Comparison of ENCODE assay signal across 23 mouse cellular contexts in genomic region chr10:58922993-58923392, GRCm38 (mm10).
DNase-seq lines count a peak whose midpoint lies in the region; ATAC-seq and TF ChIP-seq lines count a peak whose summit lies in the region.
"Had no signal": no experiment of that assay in that cellular context is flagged by ENCODE, and none has a peak within 500 bp of the region (broad histone marks: within the 10 kb centered on the region; RNA-seq: fewer than 3 reads in every experiment).

No protein-coding gene starts in this region.

- DNase-seq in kidney, postnatal 36 days: no peak
- DNase-seq in heart, adult 2 months: no peak
- DNase-seq: adrenal gland, adult 8-10 months; adrenal gland, postnatal 14 days; adrenal gland, postnatal 36 days; B cell, adult 2 months; cerebellum, adult 11-12 months; cerebellum, adult 2 months; cerebellum, adult 9-10 months; cerebellum, postnatal 14 days; cerebellum, postnatal 36 days; forebrain, postnatal 0 days had no signal

- H3K4me1 ChIP-seq in kidney, embryonic 15.5 days: peaks cover 23% of the 10 kb centered on the region; the same call in 1 of the 2 replicates
- no peaks in the 10 kb centered on the region for H3K4me1 ChIP-seq in heart, adult 2 months (ENCODE audit: control insufficient read depth, insufficient read depth, low read length)
- no peaks in the 10 kb centered on the region for H3K4me1 ChIP-seq in midbrain, embryonic 15.5 days
- H3K4me1 ChIP-seq: embryonic facial prominence, embryonic 10.5 days; embryonic facial prominence, embryonic 12.5 days had no signal

- peak overlapping the region; percentile 68 for H3K27ac ChIP-seq in kidney, embryonic 15.5 days
- H3K27ac ChIP-seq in heart, adult 2 months: no peak overlapping the region
- no peak overlapping the region for H3K27ac ChIP-seq in midbrain, embryonic 15.5 days
- H3K27ac ChIP-seq: embryonic facial prominence, embryonic 10.5 days; embryonic facial prominence, embryonic 12.5 days; forebrain, embryonic 13.5 days; forebrain, embryonic 15.5 days had no signal

- no peak overlapping the region for H3K4me2 ChIP-seq in kidney, embryonic 15.5 days
- no peak overlapping the region for H3K4me2 ChIP-seq in midbrain, embryonic 15.5 days
- H3K4me2 ChIP-seq: embryonic facial prominence, embryonic 12.5 days; forebrain, embryonic 13.5 days; forebrain, embryonic 15.5 days had no signal

- no peak overlapping the region for H3K4me3 ChIP-seq in kidney, embryonic 15.5 days (replicated peaks)
- no peak overlapping the region for H3K4me3 ChIP-seq in heart, adult 2 months
- no peak overlapping the region for H3K4me3 ChIP-seq in midbrain, embryonic 15.5 days
- H3K4me3 ChIP-seq: embryonic facial prominence, embryonic 10.5 days; embryonic facial prominence, embryonic 12.5 days; forebrain, embryonic 13.5 days; forebrain, embryonic 15.5 days had no signal

- H3K9ac ChIP-seq in kidney, embryonic 15.5 days: no peak overlapping the region
- H3K9ac ChIP-seq in heart, adult 2 months (ENCODE audit: low read depth, low read length): no peak overlapping the region
- H3K9ac ChIP-seq in midbrain, embryonic 15.5 days: no peak overlapping the region
- H3K9ac ChIP-seq: embryonic facial prominence, embryonic 12.5 days; forebrain, embryonic 13.5 days; forebrain, embryonic 15.5 days; forebrain, postnatal 0 days had no signal

- ATAC-seq in kidney, embryonic 15.5 days (replicated peaks; ENCODE audit: low FRiP score): no peak
- ATAC-seq in common myeloid progenitor, adult 5-6 weeks (replicated peaks; ENCODE audit: low read depth, poor library complexity, severe bottlenecking): peak; percentile 83
- peak; percentile 45; the same call in 1 of the 2 replicates for ATAC-seq in megakaryocyte, adult 5-6 weeks (ENCODE audit: poor library complexity, severe bottlenecking)
- no peak for ATAC-seq in midbrain, embryonic 15.5 days (replicated peaks)
- ATAC-seq: activated CD4-positive, CD25-positive, alpha-beta regulatory T cell, adult 4 months; CD4-positive, CD25-positive, alpha-beta regulatory T cell, adult 4 months; forebrain, embryonic 13.5 days; forebrain, embryonic 15.5 days; forebrain, postnatal 0 days had no signal

- TF ChIP-seq CTCF in heart, adult 2 months (IDR thresholded peaks at IDR 0.05): no peak

- H3K79me2 ChIP-seq in heart, adult 2 months (replicated peaks; ENCODE audit: control insufficient read depth, insufficient read depth, low read length): no peaks in the 10 kb centered on the region

- H3K27me3 ChIP-seq in kidney, embryonic 15.5 days: no peaks in the 10 kb centered on the region
- no peaks in the 10 kb centered on the region for H3K27me3 ChIP-seq in heart, adult 2 months (ENCODE audit: control insufficient read depth, insufficient read depth, low read length)
- H3K27me3 ChIP-seq in midbrain, embryonic 15.5 days (replicated peaks): no peaks in the 10 kb centered on the region
- H3K27me3 ChIP-seq: forebrain, embryonic 15.5 days had no signal

- no peaks in the 10 kb centered on the region for H3K9me3 ChIP-seq in kidney, embryonic 15.5 days (replicated peaks)
- no peaks in the 10 kb centered on the region for H3K9me3 ChIP-seq in midbrain, embryonic 15.5 days
- H3K9me3 ChIP-seq: embryonic facial prominence, embryonic 10.5 days; embryonic facial prominence, embryonic 12.5 days; forebrain, embryonic 13.5 days; forebrain, embryonic 15.5 days; G1E had no signal

- H3K36me3 ChIP-seq in kidney, embryonic 15.5 days: no peaks in the 10 kb centered on the region
- H3K36me3 ChIP-seq in heart, adult 2 months (ENCODE audit: control insufficient read depth, insufficient read depth, low read length): no peaks in the 10 kb centered on the region
- no peaks in the 10 kb centered on the region for H3K36me3 ChIP-seq in midbrain, embryonic 15.5 days (replicated peaks)
- H3K36me3 ChIP-seq: embryonic facial prominence, embryonic 10.5 days; embryonic facial prominence, embryonic 12.5 days; forebrain, embryonic 15.5 days; G1E had no signal

- no peak for TF ChIP-seq EP300 in heart, adult 2 months (IDR thresholded peaks at IDR 0.05; ENCODE audit: insufficient read depth, low read depth, low read length)

- no peak for TF ChIP-seq POLR2A in heart, adult 2 months (IDR thresholded peaks at IDR 0.05; ENCODE audit: insufficient read depth, low read depth, low read length)

- WGBS in kidney, embryonic 15.5 days: 72% methylated on average over 2 of the region's 2 CpGs
- 68% methylated on average over 2 of the region's 2 CpGs for WGBS in heart, adult 2 months
- WGBS in midbrain, embryonic 15.5 days: 90% methylated on average over 2 of the region's 2 CpGs

- intact Hi-C loops in heart, adult 2 months (cut with DNase I): no loop called here

Comparison
In these comparisons a context has a peak if more than half of its experiments do, and no peak if none do; other contexts are left out.
1. ATAC-seq: peak in common myeloid progenitor, adult 5-6 weeks (single experiment) and megakaryocyte, adult 5-6 weeks (single experiment); none in kidney, embryonic 15.5 days (single experiment) and midbrain, embryonic 15.5 days (single experiment).